8 mouse cellular contexts compared by ENCODE assay signal in the genomic region with DNA sequence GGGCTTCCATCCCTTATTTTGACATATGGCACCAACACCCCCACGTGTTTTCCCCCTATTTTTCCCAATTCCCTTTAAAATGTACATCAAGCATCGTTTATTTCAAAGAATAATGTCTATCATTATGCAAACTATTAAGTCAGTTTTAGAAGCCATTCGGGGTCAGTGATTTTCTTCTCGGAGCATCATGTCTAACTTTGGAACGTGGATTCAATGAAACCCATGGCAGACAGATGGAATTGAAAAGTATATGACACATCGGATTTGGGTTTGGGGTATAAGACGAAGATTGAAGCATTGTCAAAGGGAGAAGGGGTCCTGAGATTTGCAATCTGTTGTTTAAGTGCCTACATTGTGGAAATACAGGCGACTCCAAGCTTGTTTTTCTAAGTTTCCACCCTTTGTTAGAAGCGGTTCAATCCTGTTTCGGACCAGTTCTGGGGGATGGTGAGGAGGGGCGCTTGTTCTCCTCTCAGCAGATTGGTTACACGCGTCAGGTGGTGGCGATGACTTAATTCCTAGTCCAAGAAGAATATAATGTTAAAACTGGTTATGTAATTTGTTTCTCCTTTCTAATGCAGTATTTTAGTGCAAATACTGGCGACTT. TPM values are rescaled to one million over a fixed set of nuclear protein-coding genes. Genes with fewer than 3 reads are reported as not detected.
DNase-seq lines count a peak whose midpoint lies in the region; ATAC-seq and TF ChIP-seq lines count a peak whose summit lies in the region.

No protein-coding gene starts in this region.

- peak overlapping the region; percentile 100 for H3K27ac ChIP-seq in embryonic facial prominence, embryonic 15.5 days (replicated peaks)
- peak overlapping the region; percentile 100 for H3K27ac ChIP-seq in heart, embryonic 10.5 days
- peak overlapping the region; percentile 100 for H3K27ac ChIP-seq in kidney, embryonic 14.5 days (ENCODE audit: low read depth, low read length)
- peak overlapping the region; percentile 100 for H3K27ac ChIP-seq in limb, embryonic 15.5 days
- H3K27ac ChIP-seq in midbrain, postnatal 0 days (ENCODE audit: low read depth, low read length): peak overlapping the region; percentile 100

- no peak for ATAC-seq in embryonic facial prominence, embryonic 15.5 days (ENCODE audit: insufficient number of reproducible peaks, low FRiP score, low TSS enrichment, low read depth)
- no peak for ATAC-seq in kidney, embryonic 14.5 days (ENCODE audit: low FRiP score, low TSS enrichment)
- ATAC-seq in limb, embryonic 15.5 days (ENCODE audit: insufficient number of reproducible peaks, low FRiP score, low TSS enrichment, low read depth): no peak
- ATAC-seq in midbrain, postnatal 0 days (ENCODE audit: low FRiP score): peak; percentile 47; the same call in 1 of the 2 replicates

- H3K27me3 ChIP-seq in embryonic facial prominence, embryonic 15.5 days: no peaks in the 10 kb centered on the region
- H3K27me3 ChIP-seq in heart, embryonic 10.5 days (ENCODE audit: insufficient read depth, poor library complexity, severe bottlenecking): no peaks in the 10 kb centered on the region
- H3K27me3 ChIP-seq in kidney, embryonic 14.5 days (ENCODE audit: control insufficient read depth, insufficient read depth, low read length): no peaks in the 10 kb centered on the region
- no peaks in the 10 kb centered on the region for H3K27me3 ChIP-seq in limb, embryonic 15.5 days
- no peaks in the 10 kb centered on the region for H3K27me3 ChIP-seq in midbrain, postnatal 0 days (ENCODE audit: insufficient read depth, low read length)

- peaks cover 3% of the 10 kb centered on the region for H3K36me3 ChIP-seq in embryonic facial prominence, embryonic 15.5 days
- peaks cover 15% of the 10 kb centered on the region; the same call in 1 of the 2 replicates for H3K36me3 ChIP-seq in heart, embryonic 10.5 days
- H3K36me3 ChIP-seq in kidney, embryonic 14.5 days (ENCODE audit: control insufficient read depth, insufficient read depth, low read length): peaks cover 12% of the 10 kb centered on the region; the same call in 1 of the 2 replicates
- peaks cover 8% of the 10 kb centered on the region for H3K36me3 ChIP-seq in limb, embryonic 15.5 days
- H3K36me3 ChIP-seq in midbrain, postnatal 0 days (ENCODE audit: insufficient read depth, low read length): no peaks in the 10 kb centered on the region

- peak overlapping the region; percentile 71 for H3K4me3 ChIP-seq in embryonic facial prominence, embryonic 15.5 days (replicated peaks)
- peak overlapping the region; percentile 86 for H3K4me3 ChIP-seq in heart, embryonic 10.5 days
- H3K4me3 ChIP-seq in kidney, embryonic 14.5 days (ENCODE audit: low read length): peak overlapping the region; percentile 81
- H3K4me3 ChIP-seq in limb, embryonic 15.5 days: peak overlapping the region; percentile 88
- peak overlapping the region; percentile 60 for H3K4me3 ChIP-seq in midbrain, postnatal 0 days (ENCODE audit: low read depth, low read length)

- peaks cover 4% of the 10 kb centered on the region; the same call in 1 of the 2 replicates for H3K4me1 ChIP-seq in embryonic facial prominence, embryonic 15.5 days
- peaks cover 3% of the 10 kb centered on the region; the same call in 1 of the 2 replicates for H3K4me1 ChIP-seq in heart, embryonic 10.5 days
- no peaks in the 10 kb centered on the region for H3K4me1 ChIP-seq in kidney, embryonic 14.5 days (ENCODE audit: control insufficient read depth, insufficient read depth, low read length)
- H3K4me1 ChIP-seq in limb, embryonic 15.5 days: 0 out of 2 replicates have a peak, but pooled peaks cover 6% of the 10 kb centered on the region
- no peaks in the 10 kb centered on the region for H3K4me1 ChIP-seq in midbrain, postnatal 0 days (ENCODE audit: insufficient read depth, low read length)

- no peak for TF ChIP-seq CTCF in midbrain, postnatal 0 days (IDR thresholded peaks at IDR 0.05)

- peak overlapping the region; percentile 51 for H3K4me2 ChIP-seq in embryonic facial prominence, embryonic 15.5 days (replicated peaks)
- peak overlapping the region; percentile 46 for H3K4me2 ChIP-seq in kidney, embryonic 14.5 days (replicated peaks; ENCODE audit: low read depth, low read length)
- peak overlapping the region; percentile 52 for H3K4me2 ChIP-seq in limb, embryonic 15.5 days
- H3K4me2 ChIP-seq in midbrain, postnatal 0 days (ENCODE audit: low read depth, low read length, poor library complexity, severe bottlenecking): peak overlapping the region; percentile 49

- under 1% methylated on average over 15 of the region's 15 CpGs for WGBS in embryonic facial prominence, embryonic 15.5 days
- under 1% methylated on average over 15 of the region's 15 CpGs for WGBS in heart, embryonic 10.5 days
- under 1% methylated on average over 15 of the region's 15 CpGs for WGBS in kidney, embryonic 14.5 days
- WGBS in limb, embryonic 15.5 days: under 1% methylated on average over 15 of the region's 15 CpGs
- under 1% methylated on average over 15 of the region's 15 CpGs for WGBS in midbrain, postnatal 0 days

- peak overlapping the region; percentile 96 for H3K9ac ChIP-seq in embryonic facial prominence, embryonic 15.5 days
- peak overlapping the region; percentile 100 for H3K9ac ChIP-seq in kidney, embryonic 14.5 days (ENCODE audit: low read depth, low read length)
- peak overlapping the region; percentile 100 for H3K9ac ChIP-seq in limb, embryonic 15.5 days
- H3K9ac ChIP-seq in midbrain, postnatal 0 days (replicated peaks; ENCODE audit: low read length, poor library complexity, severe bottlenecking): peak overlapping the region; percentile 99

- no peaks in the 10 kb centered on the region for H3K9me3 ChIP-seq in embryonic facial prominence, embryonic 15.5 days (replicated peaks)
- no peaks in the 10 kb centered on the region for H3K9me3 ChIP-seq in heart, embryonic 10.5 days
- no peaks in the 10 kb centered on the region for H3K9me3 ChIP-seq in kidney, embryonic 14.5 days (ENCODE audit: control insufficient read depth, low read length)
- no peaks in the 10 kb centered on the region for H3K9me3 ChIP-seq in limb, embryonic 15.5 days
- no peaks in the 10 kb centered on the region for H3K9me3 ChIP-seq in midbrain, postnatal 0 days (ENCODE audit: low read length)

- DNase-seq in 3T3-L1 (ENCODE audit: low read depth, low spot score): peak; percentile 93
- peak; percentile 71 to 73 for DNase-seq in adrenal gland, postnatal 36 days
- DNase-seq in heart, embryonic 10.5 days (ENCODE audit: low spot score): peak; percentile 92
- DNase-seq in midbrain, postnatal 0 days (ENCODE audit: low spot score): peak; percentile 94
- DNase-seq in spleen, postnatal 4 days (ENCODE audit: low spot score in 2 of 2): peak; percentile 65 to 74

RNA-seq across cellular contexts. Expression of a gene that starts 1.3 kb away (rescaled TPM):
- total RNA-seq in adrenal gland, postnatal 36 days (2021): 100 to 1,000 TPM in 1 of 2 experiments, 10 to 100 TPM in 1; 72.9 to 186 TPM
- polyA plus RNA-seq in embryonic facial prominence, embryonic 15.5 days (2015; fragmentation: Nextera tagmentation; extraction: Ambion mirVana): 45.7 and 51.8 TPM in 2 replicates
- 52.4 and 54.2 TPM in 2 replicates for polyA plus RNA-seq in heart, embryonic 10.5 days (2016; fragmentation: Nextera tagmentation; extraction: Ambion mirVana)
- 26.8 and 61.4 TPM in 2 replicates for polyA plus RNA-seq in kidney, embryonic 14.5 days (2014; fragmentation: Nextera tagmentation; extraction: Ambion mirVana)
- 51.1 and 52.7 TPM in 2 replicates for polyA plus RNA-seq in limb, embryonic 15.5 days (2015; fragmentation: Nextera tagmentation; extraction: Ambion mirVana)
- 74.3 and 82.0 TPM in 2 replicates for total RNA-seq in midbrain, postnatal 0 days (2014; rRNA removed)
- 42.2 and 42.5 TPM in 2 replicates for polyA plus RNA-seq in midbrain, postnatal 0 days (2015; fragmentation: Nextera tagmentation; extraction: Ambion mirVana)
